Mouse (Mus musculus) stomach, embryonic 14.5 days (tissue): ENCODE data around the gene Rsph10b. TPM values are rescaled to one million over a fixed set of nuclear protein-coding genes. Genes with fewer than 3 reads are reported as not detected.

Source experiments
- ATAC-seq: fragments of 200-750 bp; cut with Nextera tagmentation; 2 replicates; pipeline ENCODE4 v1.8.0; 2017; ENCODE audit warnings: low read depth, moderate TSS enrichment; ENCODE audit not compliant: insufficient number of reproducible peaks, insufficient read depth, low FRiP score
- H3K27ac ChIP-seq: fragments of 300-500 bp; sonication (generic); 2 replicates; pipeline ENCODE4 v1.5.1; 2014; ENCODE audit warnings: mild to moderate bottlenecking, low read length, moderate library complexity, mixed read lengths
- H3K27me3 ChIP-seq: fragments of 300-500 bp; sonication (generic); 2 replicates; pipeline ENCODE4 v1.6.1; 2014; ENCODE audit warnings: low read length, control low read depth, mixed read lengths; ENCODE audit not compliant: control insufficient read depth, insufficient read depth
- H3K36me3 ChIP-seq: fragments of 300-500 bp; sonication (generic); 2 replicates; pipeline ENCODE4 v1.6.1; 2014; ENCODE audit warnings: mild to moderate bottlenecking, control low read depth, low read length, moderate library complexity, mixed read lengths; ENCODE audit not compliant: control insufficient read depth, insufficient read depth
- H3K4me1 ChIP-seq: fragments of 300-500 bp; sonication (generic); 2 replicates; pipeline ENCODE4 v1.6.1; 2014; ENCODE audit warnings: low read length, control low read depth, mixed read lengths; ENCODE audit not compliant: control insufficient read depth, insufficient read depth
- H3K4me2 ChIP-seq: fragments of 300-500 bp; sonication (generic); replicated peaks from 2 replicates; pipeline ENCODE4 v1.6.1; 2014; ENCODE audit warnings: low read depth, low read length, control low read depth
- H3K4me3 ChIP-seq: fragments of 300-500 bp; sonication (generic); 2 replicates; pipeline ENCODE4 v1.5.1; 2014; ENCODE audit warnings: low read depth, low read length, control low read depth
- H3K9ac ChIP-seq: fragments of 300-500 bp; sonication (generic); replicated peaks from 2 replicates; pipeline ENCODE4 v1.6.1; 2014; ENCODE audit warnings: low read depth, mild to moderate bottlenecking, control low read depth, low read length, moderate library complexity, mixed read lengths
- H3K9me3 ChIP-seq: fragments of 300-500 bp; sonication (generic); 2 replicates; pipeline ENCODE4 v1.6.1; 2016; ENCODE audit warnings: low read depth, low read length, control low read depth; ENCODE audit not compliant: control insufficient read depth
- WGBS: fragments of 180-500 bp; shearing (Covaris S2); extraction: QIAGEN DNeasy Blood & Tissue Kit; methylation state at CpG from one replicate; pipeline ENCODE4 v1.1.7; 2014; 5-methylcytosine and 5-hydroxymethylcytosine counted together
- polyA plus RNA-seq: library from polyadenylated mRNA; unstranded; fragments of >200 nt; fragmentation: Nextera tagmentation; extraction: Ambion mirVana; gene quantifications from 2 replicates; pipeline ENCODE4 v1.2.1, GENCODE M21; 2014

Rsph10b gene
- polyA plus RNA-seq, 1 experiment from 2014 or later = 1.4 TPM

- Histone ChIP-seq H3K27ac (no peak overlapping the region), H3K9ac (no peak overlapping the region), H3K4me1 (no peaks in the 10 kb centered on the region), H3K9me3 (no peaks in the 10 kb centered on the region), H3K4me3 (no peak overlapping the region), H3K27me3 (no peaks in the 10 kb centered on the region), H3K4me2 (no peak overlapping the region), H3K36me3 (peaks cover 53% of the 10 kb centered on the region; the same call in 1 of the 2 replicates)
- no peak for ATAC-seq
- WGBS = 90% methylated on average over 4 of the region's 4 CpGs
Measured at GRCm38 (mm10) chr5:143989046-143989445, 56.2 kb downstream of the Rsph10b start.

- 82% methylated on average over 11 of the region's 11 CpGs for WGBS
- H3K4me1 ChIP-seq = no peaks in the 10 kb centered on the region
- no peak overlapping the region for H3K4me2 ChIP-seq
- ATAC-seq = no peak
- peaks cover 57% of the 10 kb centered on the region for H3K36me3 ChIP-seq
- H3K27me3 ChIP-seq = no peaks in the 10 kb centered on the region
- H3K4me3 ChIP-seq = no peak overlapping the region
- H3K9ac ChIP-seq = no peak overlapping the region
- no peak overlapping the region for H3K27ac ChIP-seq
- no peaks in the 10 kb centered on the region for H3K9me3 ChIP-seq
Measured at GRCm38 (mm10) chr5:143990086-143990485, 57.3 kb downstream of the Rsph10b start.

- Histone ChIP-seq H3K36me3 (peaks cover 57% of the 10 kb centered on the region), H3K4me3 (no peak overlapping the region), H3K9ac (no peak overlapping the region), H3K4me2 (no peak overlapping the region), H3K27ac (no peak overlapping the region), H3K4me1 (no peaks in the 10 kb centered on the region), H3K27me3 (no peaks in the 10 kb centered on the region), H3K9me3 (no peaks in the 10 kb centered on the region)
- WGBS = 64% methylated on average over 10 of the region's 10 CpGs
- ATAC-seq = peak; percentile 87
Measured at GRCm38 (mm10) chr5:143992661-143993060, 59.8 kb downstream of the Rsph10b start.

GRCm38 (mm10) chr5:143993260-143993659 is 60.4 kb downstream of the Rsph10b start:
- Histone ChIP-seq H3K36me3 (peaks cover 53% of the 10 kb centered on the region), H3K9ac (no peak overlapping the region), H3K4me1 (no peaks in the 10 kb centered on the region), H3K4me2 (no peak overlapping the region), H3K27ac (no peak overlapping the region), H3K9me3 (no peaks in the 10 kb centered on the region), H3K27me3 (no peaks in the 10 kb centered on the region), H3K4me3 (no peak overlapping the region)
- no peak for ATAC-seq
- 88% methylated on average over 8 of the region's 8 CpGs for WGBS

- H3K9ac ChIP-seq = no peak overlapping the region
- no peak overlapping the region for H3K4me2 ChIP-seq
- H3K27ac ChIP-seq = no peak overlapping the region
- H3K4me1 ChIP-seq = no peaks in the 10 kb centered on the region
- H3K9me3 ChIP-seq = no peaks in the 10 kb centered on the region
- H3K36me3 ChIP-seq = peaks cover 55% of the 10 kb centered on the region
- H3K4me3 ChIP-seq = no peak overlapping the region
- H3K27me3 ChIP-seq = no peaks in the 10 kb centered on the region
- WGBS = 91% methylated on average over 5 of the region's 5 CpGs
- ATAC-seq = no peak
Measured at GRCm38 (mm10) chr5:143993849-143994248, 61.0 kb downstream of the Rsph10b start.

GRCm38 (mm10) chr5:143994632-143995365 is 62.0 kb downstream of the Rsph10b start:
- no peak overlapping the region for H3K4me3 ChIP-seq
- ATAC-seq = no peak
- H3K9ac ChIP-seq = no peak overlapping the region
- no peaks in the 10 kb centered on the region for H3K27me3 ChIP-seq
- H3K36me3 ChIP-seq = peaks cover 54% of the 10 kb centered on the region
- H3K4me1 ChIP-seq = no peaks in the 10 kb centered on the region
- no peaks in the 10 kb centered on the region for H3K9me3 ChIP-seq
- H3K27ac ChIP-seq = no peak overlapping the region
- 68% methylated on average over 11 of the region's 11 CpGs for WGBS
- no peak overlapping the region for H3K4me2 ChIP-seq

GRCm38 (mm10) chr5:143999409-143999808 is 66.6 kb downstream of the Rsph10b start:
- ATAC-seq = no peak
- no peak overlapping the region for H3K27ac ChIP-seq
- H3K4me3 ChIP-seq = no peak overlapping the region
- 78% methylated on average over 1 of the region's 1 CpGs for WGBS
- H3K4me1 ChIP-seq = no peaks in the 10 kb centered on the region
- no peaks in the 10 kb centered on the region for H3K9me3 ChIP-seq
- no peak overlapping the region for H3K4me2 ChIP-seq
- H3K27me3 ChIP-seq = no peaks in the 10 kb centered on the region
- no peak overlapping the region for H3K9ac ChIP-seq
- H3K36me3 ChIP-seq = peaks cover 59% of the 10 kb centered on the region

GRCm38 (mm10) chr5:144002461-144003192 is 69.8 kb downstream of the Rsph10b start:
- Histone ChIP-seq H3K4me3 (no peak overlapping the region), H3K9me3 (no peaks in the 10 kb centered on the region), H3K4me1 (no peaks in the 10 kb centered on the region), H3K27me3 (no peaks in the 10 kb centered on the region), H3K4me2 (no peak overlapping the region), H3K36me3 (peaks cover 48% of the 10 kb centered on the region), H3K27ac (no peak overlapping the region), H3K9ac (no peak overlapping the region)
- WGBS = 89% methylated on average over 15 of the region's 15 CpGs
- no peak for ATAC-seq
